Mouse (Mus musculus): ENCODE measurements around the gene Clec4d. TPM values are rescaled to one million over a fixed set of nuclear protein-coding genes. Genes with fewer than 3 reads are reported as not detected.

Gene Clec4d
- polyA plus RNA-seq, 1 experiment from 2014 or later: not detected

Other genes with a start within 250 kb of the Clec4d start
- not detected in 2 replicates for gene Clec4b1, start 212.1 kb upstream of the Clec4d start, polyA plus RNA-seq (2015; fragmentation: Nextera tagmentation; extraction: Ambion mirVana)
- gene Clec4a2, start 155.7 kb upstream of the Clec4d start, polyA plus RNA-seq (2015; fragmentation: Nextera tagmentation; extraction: Ambion mirVana): 1.3 and 2.3 TPM in 2 replicates
- not detected in 2 replicates for gene Clec4b2, start 89.2 kb upstream of the Clec4d start, polyA plus RNA-seq (2015; fragmentation: Nextera tagmentation; extraction: Ambion mirVana)
- 0.78 and 1.6 TPM in 2 replicates for gene Clec4n, start 32.3 kb upstream of the Clec4d start, polyA plus RNA-seq (2015; fragmentation: Nextera tagmentation; extraction: Ambion mirVana)
- 0.07 and 0.23 TPM in 2 replicates for gene Clec4e, start 27.8 kb downstream of the Clec4d start, polyA plus RNA-seq (2015; fragmentation: Nextera tagmentation; extraction: Ambion mirVana)
- not detected in 2 replicates for gene Vmn2r19, start 46.2 kb downstream of the Clec4d start, polyA plus RNA-seq (2015; fragmentation: Nextera tagmentation; extraction: Ambion mirVana)
- gene Vmn2r20, start 156.0 kb downstream of the Clec4d start, polyA plus RNA-seq (2015; fragmentation: Nextera tagmentation; extraction: Ambion mirVana): not detected in 2 replicates